Mouse (Mus musculus) embryonic stem cell, embryonic (primary cell): ENCODE measurements at regions not wholly inside any gene's neighbourhood (a gene's known extent, or its start where the extent isn't known, plus 50 kb on each side); places are given as distances from the start of the nearest gene placed in this dataset.

Experiments used
- CTCF ChIA-PET, 4 experiments: fragments of 300-600 bp in 2 of 4; fragments of 350-600 bp in 2 of 4; sonication (Branson Sonifier 250); formaldehyde crosslinking; loops; one replicate each; lab custom pipeline; 2022; ENCODE audit warnings: inconsistent platforms in 2 of 4; lab: Charles Lee
- POLR2A ChIA-PET, 4 experiments: fragments of 300-600 bp in 2 of 4; fragments of 350-600 bp in 2 of 4; sonication (Branson Sonifier 250); formaldehyde crosslinking; loops; one replicate each; lab custom pipeline; 2022; ENCODE audit warnings: antibody characterized with exemption in 4 of 4, inconsistent platforms in 1 of 4; lab: Charles Lee

DNA sequence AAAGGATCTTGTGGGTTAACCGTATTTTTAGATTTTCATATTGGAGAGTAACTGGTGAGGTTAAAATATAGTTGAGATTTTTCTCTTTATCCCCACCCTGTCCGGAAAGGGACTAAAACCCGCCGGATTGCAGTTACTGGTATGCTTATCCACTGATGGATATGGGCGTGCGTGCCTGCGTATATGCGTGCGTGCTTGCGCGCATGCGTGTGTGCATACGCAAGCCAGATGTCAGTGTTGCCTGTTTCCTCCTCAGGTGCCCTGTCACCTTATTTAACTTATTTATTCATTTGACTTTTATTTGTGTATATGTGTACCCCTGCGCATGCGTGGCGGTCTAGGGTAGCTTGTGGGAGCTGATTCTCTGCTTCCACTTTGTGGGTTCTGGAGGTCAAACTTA, 135.2 kb upstream of the Ubr2 start:
- CTCF ChIA-PET = interaction anchor here in 3 of 4 experiments (0.6 to 2.2 kb wide), 4 partner anchors 30 to 107 kb away, joined by 3 to 6 read pairs (median 4); no protein-coding TSS in a partner anchor

DNA sequence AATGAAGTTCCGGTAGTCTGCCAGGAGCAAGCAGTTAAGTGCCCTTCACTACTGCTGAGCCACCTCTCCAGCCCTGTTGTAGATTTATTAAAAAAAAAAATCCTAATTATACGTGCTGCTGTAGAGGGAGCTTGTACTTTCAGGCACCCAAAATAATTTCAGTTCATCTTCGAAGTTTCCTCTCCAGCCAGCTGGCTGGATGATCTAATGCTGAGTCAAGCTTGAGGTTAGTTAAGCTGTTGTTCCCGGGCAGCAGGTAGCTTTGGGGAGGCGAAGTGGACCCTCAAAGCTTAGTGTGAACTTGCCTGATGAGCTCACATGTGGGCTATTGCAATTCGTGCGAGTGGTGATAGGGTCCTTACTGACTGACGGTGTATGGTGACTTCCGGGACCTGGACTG, 134.6 kb upstream of the Ubr2 start:
- POLR2A ChIA-PET = interaction anchor here (0.6 to 2.9 kb wide), 7 partner anchors 10 to 474 kb away, joined by 3 to 14 read pairs (median 4); partner anchors contain the start of gene Tbcc (in 1 of the 4)

More for the DNA sequence above, 135.2 kb upstream of the Ubr2 start:
- POLR2A ChIA-PET = interaction anchor here in 2 of 4 experiments (0.9 to 2.9 kb wide), 4 partner anchors 11 to 776 kb away, joined by 3 to 14 read pairs (median 6); no protein-coding TSS in a partner anchor

DNA sequence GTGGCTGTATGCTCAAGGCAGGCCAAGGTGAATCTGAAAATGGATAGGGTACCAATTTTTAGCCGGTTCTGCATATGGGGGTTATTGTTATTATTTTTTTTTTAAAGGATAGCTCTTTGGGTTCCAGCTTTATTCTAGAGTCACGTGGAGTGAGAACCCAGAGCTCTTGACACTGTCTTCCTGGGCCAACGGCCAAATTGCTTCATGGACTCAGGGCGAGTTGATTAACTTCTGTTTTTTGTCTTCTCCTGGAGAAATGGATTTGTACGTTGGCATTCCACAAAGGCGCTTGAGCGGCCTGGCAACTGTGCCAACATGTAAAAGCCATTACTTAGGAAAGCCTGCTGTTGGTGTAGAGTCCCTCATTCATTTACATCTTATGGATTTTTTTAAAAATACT, 134.1 kb upstream of the Ubr2 start:
- ChIA-PET POLR2A (interaction anchor here in 3 of 4 experiments (0.6 to 1.5 kb wide), 7 partner anchors 11 to 254 kb away, joined by 3 to 6 read pairs (median 4); partner anchors contain the start of gene Tbcc (in 1 of the 3)), CTCF (no interaction called here)

More for the DNA sequence above, 134.6 kb upstream of the Ubr2 start:
- CTCF ChIA-PET = interaction anchor here in 1 of 4 experiments (0.8 to 1.0 kb wide), 2 partner anchors 29 to 106 kb away, joined by 3 to 5 read pairs; no protein-coding TSS in a partner anchor

DNA sequence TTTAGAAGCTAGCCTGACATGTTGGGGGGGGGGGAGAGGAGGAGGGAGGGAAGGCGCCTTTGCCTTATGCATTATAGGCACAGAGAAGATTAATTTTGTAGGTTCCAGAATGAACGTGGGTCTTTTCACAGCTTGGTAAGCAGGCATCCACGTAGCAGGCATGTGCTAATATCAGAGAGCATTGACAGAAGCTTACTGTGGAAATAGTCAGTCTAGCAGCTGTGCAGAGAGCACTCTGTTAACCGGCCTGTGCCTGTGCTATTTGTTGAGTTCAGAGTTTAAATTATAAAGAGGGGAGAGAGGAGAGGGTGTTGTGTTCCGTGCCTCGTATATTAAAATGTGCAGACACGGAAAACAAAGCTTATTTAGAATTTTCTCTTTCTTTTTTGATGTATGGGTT, 133.5 kb upstream of the Ubr2 start:
- POLR2A ChIA-PET = interaction anchor here in 3 of 4 experiments (0.6 to 1.5 kb wide), 9 partner anchors 14 to 253 kb away, joined by 3 to 6 read pairs (median 4); partner anchors contain the start of gene Tbcc (in 1 of the 3)
- CTCF ChIA-PET = no interaction called here

DNA sequence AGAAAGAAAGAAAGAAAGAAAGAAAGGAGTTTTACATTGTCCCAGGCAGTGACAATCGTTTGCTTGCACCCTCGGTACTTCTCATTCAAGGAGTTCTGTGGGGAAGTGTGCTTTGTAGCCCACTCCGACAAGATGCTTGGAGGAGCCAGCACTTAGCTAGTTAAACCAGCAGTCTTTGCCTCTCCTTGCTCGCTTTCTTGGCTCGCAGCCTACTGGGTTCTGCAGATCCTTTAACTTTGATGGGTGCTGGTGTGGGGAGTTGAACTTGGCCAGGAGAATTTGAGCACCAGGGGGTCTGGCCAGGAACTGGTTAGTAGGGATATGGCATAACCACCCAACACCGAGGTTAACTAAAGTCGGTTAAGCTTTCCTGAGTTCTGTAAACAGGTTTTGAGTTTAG, 132.5 kb upstream of the Ubr2 start:
- POLR2A ChIA-PET = interaction anchor here in 2 of 4 experiments (0.5 to 1.9 kb wide), 6 partner anchors 9 to 182 kb away, joined by 3 to 5 read pairs (median 4); no protein-coding TSS in a partner anchor
- CTCF ChIA-PET = no interaction called here

DNA sequence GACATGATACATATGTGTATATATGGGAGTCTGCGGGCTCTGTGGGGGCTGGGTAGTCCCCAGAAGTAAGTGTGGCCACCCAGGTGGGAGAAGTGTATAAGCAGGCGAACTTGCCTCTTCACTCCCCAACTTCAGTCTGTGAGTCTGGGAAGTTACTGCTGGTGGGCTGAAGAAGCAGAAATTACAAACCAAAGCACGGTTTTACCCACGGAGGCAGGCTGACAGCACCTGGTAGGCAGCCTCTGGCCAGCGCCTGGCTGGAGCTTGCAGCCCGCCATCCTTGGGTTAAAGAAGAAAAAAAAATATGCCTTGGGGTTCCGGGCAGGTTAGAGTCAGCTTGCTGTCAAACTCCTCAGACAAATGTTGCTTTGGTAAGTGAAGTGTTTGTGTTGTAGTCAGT, 131.9 kb upstream of the Ubr2 start:
- ChIA-PET CTCF (interaction anchor here in 1 of 4 experiments (0.6 kb wide), 1 partner anchor 88 kb away, joined by 3 read pairs; no protein-coding TSS in a partner anchor), POLR2A (interaction anchor here in 3 of 4 experiments (0.5 to 2.8 kb wide), 15 partner anchors 9 to 429 kb away, joined by 3 to 13 read pairs (median 4); no protein-coding TSS in a partner anchor)

DNA sequence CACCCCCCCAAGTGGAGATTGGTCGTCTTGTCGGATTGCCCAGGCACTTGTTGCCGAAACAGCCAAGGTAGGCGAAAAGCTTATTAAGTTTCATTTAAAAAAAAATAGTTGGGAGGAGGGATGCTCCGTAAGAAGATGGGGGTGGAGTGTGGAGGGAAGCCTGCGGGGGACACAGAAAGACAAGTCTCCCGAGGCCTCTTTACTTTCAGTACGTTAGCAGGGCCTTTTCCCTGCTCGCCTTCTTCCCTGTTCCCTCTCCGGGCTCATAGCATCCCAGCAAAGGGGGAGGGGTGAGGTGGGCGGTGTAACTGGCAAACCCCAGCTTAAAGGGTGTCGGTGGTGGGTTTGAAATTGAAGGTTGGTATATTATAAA, 131.5 kb upstream of the Ubr2 start:
- ChIA-PET CTCF (interaction anchor here in 2 of 4 experiments (0.6 to 1.7 kb wide), 4 partner anchors 26 to 655 kb away, joined by 3 to 4 read pairs (median 4); no protein-coding TSS in a partner anchor), POLR2A (interaction anchor here in 3 of 4 experiments (0.7 to 2.8 kb wide), 22 partner anchors 9 to 596 kb away, joined by 3 to 13 read pairs (median 4); partner anchors contain the start of genes 2310039H08Rik (in 1 of the 3) and Taf8 (in 1 of the 3))

DNA sequence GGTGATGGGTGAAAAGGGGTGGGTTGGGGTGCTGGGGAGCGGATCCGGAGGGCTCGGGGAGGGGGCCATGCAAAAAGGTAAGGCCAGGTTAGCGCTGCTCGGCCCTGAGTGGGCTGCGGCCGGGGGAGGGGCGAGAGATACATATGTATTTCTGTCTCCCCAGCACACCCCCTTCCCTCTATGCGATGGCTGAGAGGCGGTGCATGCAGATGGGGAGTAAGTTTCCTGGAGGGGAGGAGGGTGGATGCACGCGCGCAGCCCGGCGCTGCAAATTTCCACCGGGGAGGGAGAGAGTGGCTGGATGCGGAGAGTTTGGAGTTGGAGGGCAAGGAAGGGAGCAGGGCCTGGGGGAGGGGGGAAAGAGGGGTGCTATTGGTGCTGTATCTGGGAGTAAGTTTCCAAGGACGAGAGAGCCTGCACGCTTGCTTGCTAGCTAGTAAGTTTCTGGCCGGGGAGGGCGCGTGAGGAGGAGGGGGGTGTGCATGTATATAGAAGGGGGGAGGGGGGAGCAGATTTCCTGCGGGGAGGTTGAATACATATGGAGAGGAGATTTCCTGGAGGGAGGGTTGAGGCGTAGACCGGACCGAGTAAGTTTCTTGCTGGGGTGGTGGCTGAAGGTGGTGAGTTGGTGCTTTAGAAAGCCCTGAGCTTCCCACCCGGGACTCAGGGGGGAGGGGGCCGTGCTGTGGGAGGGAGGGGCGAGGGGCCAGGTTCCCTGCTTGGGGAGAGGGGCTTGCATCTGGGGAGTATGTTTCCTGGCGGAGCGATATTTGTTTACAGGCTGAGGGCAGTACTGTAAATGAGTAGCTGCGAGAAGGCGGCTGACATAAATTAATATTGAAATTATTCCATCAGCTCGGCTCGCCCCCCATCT, 130.8 kb upstream of the Ubr2 start:
- POLR2A ChIA-PET = interaction anchor here in 3 of 4 experiments (0.5 to 2.8 kb wide), 66 partner anchors 8 to 1187 kb away, joined by 3 to 13 read pairs (median 3); partner anchors contain the start of genes 2310039H08Rik (in 1 of the 3), Bicral (in 1 of the 3), Ccnd3 (in 1 of the 3) and Ppp2r5d (in 1 of the 3)
- CTCF ChIA-PET = interaction anchor here (0.6 to 1.7 kb wide), 30 partner anchors 11 to 1351 kb away, joined by 3 to 12 read pairs (median 4); partner anchors contain the start of genes Tbcc (in 1 of the 4) and Usp49 (in 1 of the 4)

DNA sequence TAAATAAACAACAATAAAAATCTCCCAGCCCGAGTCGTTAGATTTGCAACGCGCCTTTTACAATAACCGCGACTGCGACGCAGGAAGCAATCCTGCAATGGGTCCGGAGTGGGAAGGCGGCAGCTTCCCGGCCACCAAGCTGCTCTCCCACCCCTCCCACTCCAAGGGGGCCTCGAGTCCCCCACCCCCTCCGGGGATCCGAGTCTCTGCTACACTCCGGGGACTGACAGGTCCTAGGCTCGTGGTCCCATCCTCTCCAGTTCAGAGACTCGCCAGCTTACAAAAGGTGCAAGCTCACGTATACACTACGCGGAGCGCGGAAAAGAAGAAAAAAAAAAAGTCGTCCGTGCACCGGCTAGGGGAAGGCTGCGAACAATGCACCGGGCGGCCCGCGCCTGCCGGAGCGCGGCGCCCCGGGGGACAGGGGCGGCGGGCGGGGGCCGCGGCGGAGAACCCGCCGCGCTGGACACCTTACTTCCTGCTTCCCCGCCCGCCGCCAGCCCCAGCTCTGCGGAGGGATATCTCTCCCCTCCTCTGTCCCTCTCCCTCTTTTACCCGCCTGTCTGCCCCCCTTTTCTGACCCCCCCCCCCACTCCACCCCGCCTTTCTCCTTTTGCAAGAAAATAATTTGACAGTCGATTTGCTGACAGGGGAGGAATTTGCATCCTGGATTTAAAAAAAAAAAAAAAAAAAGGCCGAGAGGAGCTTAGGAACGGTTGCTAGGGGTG, 130.0 kb upstream of the Ubr2 start:
- CTCF ChIA-PET = interaction anchor here (0.6 to 1.8 kb wide), 35 partner anchors 12 to 1352 kb away, joined by 3 to 10 read pairs (median 4); partner anchors contain the start of genes Tbcc (in 1 of the 4) and Usp49 (in 1 of the 4)
- POLR2A ChIA-PET = interaction anchor here in 3 of 4 experiments (0.5 to 2.8 kb wide), 64 partner anchors 8 to 1645 kb away, joined by 3 to 13 read pairs (median 3); partner anchors contain the start of genes 2310039H08Rik (in 1 of the 3), Bicral (in 1 of the 3), Ccnd3 (in 1 of the 3) and Ppp2r5d (in 1 of the 3)

DNA sequence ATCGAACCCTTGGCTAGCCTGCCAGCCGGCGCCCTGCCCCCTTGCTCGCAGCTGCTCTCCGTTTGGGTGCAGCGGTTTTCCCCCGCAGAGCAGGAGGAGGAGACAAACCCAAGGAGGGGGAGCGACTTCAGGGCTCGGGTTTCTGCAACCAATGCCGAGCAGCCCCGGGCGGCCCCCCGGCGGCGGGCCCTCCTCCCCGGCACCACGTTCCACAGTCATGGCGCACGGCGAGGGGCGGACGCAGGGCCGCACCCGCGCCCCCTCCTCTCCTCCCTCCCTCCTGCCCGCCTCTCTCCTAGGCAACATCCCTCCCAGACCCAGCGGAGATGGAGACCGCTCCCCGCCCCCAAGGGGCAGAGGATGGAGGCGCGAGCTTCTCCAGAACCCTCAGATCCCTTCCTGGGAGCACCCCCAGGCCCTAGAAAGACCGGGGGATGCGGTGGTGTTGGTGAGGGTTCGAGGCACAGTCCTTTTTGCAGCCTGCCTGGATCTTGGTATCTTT, 129.4 kb upstream of the Ubr2 start:
- CTCF ChIA-PET = interaction anchor here (0.5 to 1.8 kb wide), 11 partner anchors 21 to 415 kb away, joined by 3 to 9 read pairs (median 4); no protein-coding TSS in a partner anchor

DNA sequence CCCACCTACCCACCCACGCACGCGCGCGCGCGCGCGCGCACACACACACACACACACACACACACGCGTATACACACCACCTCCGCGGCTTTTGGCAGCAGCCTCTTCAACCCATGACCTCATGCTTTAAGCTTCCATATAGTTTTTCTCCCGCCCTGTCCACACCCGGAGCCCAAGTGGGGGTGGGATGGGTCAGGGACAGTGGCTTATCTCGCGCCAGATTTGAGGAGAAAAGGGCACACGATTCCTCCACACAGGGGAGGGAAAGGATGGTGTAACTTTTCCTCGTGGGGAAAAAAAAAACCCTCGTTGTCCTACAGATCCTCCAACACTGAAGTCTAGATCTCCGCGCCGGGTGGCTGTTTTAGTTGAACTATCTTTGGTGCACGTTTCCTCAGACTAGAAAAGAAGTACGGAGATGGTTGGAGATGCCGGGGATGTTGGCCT, 128.8 kb upstream of the Ubr2 start:
- POLR2A ChIA-PET = interaction anchor here in 3 of 4 experiments (0.6 to 2.8 kb wide), 15 partner anchors 8 to 1644 kb away, joined by 3 to 10 read pairs (median 3); no protein-coding TSS in a partner anchor
- CTCF ChIA-PET = interaction anchor here in 3 of 4 experiments (0.5 to 1.8 kb wide), 4 partner anchors 23 to 92 kb away, joined by 3 to 9 read pairs (median 5); no protein-coding TSS in a partner anchor

More for the DNA sequence above, 129.4 kb upstream of the Ubr2 start:
- POLR2A ChIA-PET = interaction anchor here in 3 of 4 experiments (0.6 to 2.8 kb wide), 25 partner anchors 9 to 1645 kb away, joined by 3 to 13 read pairs (median 4); partner anchors contain the start of genes Ppp2r5d (in 1 of the 3) and Ubr2 (in 1 of the 3)

DNA sequence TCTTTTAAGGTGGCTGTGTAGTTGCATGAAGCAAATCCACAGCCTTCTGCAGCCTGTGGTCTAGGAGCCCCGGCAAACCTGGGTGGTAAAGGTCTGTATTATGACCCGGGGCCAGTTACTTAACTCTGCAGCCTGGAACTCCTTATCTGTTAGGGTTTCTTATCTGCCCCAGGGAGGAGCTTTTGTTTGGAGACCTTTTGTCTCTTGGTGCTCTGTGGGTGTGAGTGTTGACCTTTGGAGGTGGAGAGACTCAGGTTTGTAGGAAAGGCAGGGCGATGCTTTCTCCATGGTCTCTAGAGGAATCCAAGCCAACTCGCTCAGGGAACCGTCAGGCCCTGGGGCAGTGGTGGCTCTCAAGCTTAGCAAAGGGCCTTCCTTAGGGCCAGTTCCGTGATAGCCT, 127.8 kb upstream of the Ubr2 start:
- POLR2A ChIA-PET = interaction anchor here in 3 of 4 experiments (0.5 to 2.4 kb wide), 9 partner anchors 9 to 513 kb away, joined by 3 to 8 read pairs (median 3); no protein-coding TSS in a partner anchor

DNA sequence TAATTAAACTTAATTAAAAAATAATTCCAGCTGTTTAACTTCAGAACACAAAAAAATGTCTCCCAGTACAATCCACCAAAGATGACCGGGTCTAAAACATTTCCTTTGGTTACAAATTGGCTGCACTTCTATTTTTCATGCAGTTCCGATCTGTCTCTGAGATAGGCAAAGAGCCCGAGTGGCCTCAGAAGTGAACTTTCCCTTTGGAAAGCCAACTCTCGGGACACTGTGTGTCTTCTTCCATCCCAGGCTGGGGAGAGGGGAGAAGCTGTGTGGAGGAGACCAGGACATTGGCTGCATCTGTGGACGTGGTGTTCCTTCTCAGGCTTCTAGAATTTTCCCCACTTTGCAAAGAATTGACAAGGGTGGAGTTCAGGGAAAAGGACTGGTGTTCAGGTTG, 125.0 kb upstream of the Ubr2 start:
- CTCF ChIA-PET = interaction anchor here in 1 of 4 experiments (0.7 kb wide), 1 partner anchor 20 kb away, joined by 3 read pairs; no protein-coding TSS in a partner anchor
- POLR2A ChIA-PET = no interaction called here

More for the DNA sequence above, 127.8 kb upstream of the Ubr2 start:
- CTCF ChIA-PET = interaction anchor here in 1 of 4 experiments (1.9 kb wide), 1 partner anchor 23 kb away, joined by 5 read pairs; no protein-coding TSS in a partner anchor

DNA sequence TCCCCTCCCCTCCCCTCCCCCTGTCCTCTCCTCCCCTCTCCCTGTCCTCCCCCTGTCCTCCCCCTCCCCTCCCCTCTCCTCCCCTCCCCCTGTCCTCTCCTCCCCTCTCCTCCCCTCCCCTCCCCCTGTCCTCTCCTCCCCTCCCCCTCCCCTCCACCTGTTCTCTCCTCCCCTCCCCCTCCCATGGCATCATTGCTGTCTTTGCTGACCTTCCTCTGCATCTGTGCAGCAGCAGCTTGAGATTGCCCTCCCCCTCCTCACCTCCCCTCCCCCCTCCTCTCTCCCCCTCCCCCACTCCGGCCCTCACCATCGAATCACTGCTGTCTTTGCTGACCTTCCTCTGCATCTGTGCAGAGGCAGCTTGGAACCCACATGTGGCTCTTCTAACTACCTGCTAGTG, 123.4 kb upstream of the Ubr2 start:
- ChIA-PET POLR2A (interaction anchor here in 1 of 4 experiments (1.0 kb wide), 1 partner anchor 18 kb away, joined by 3 read pairs; no protein-coding TSS in a partner anchor), CTCF (interaction anchor here in 1 of 4 experiments (0.5 kb wide), 1 partner anchor 176 kb away, joined by 3 read pairs; no protein-coding TSS in a partner anchor)

DNA sequence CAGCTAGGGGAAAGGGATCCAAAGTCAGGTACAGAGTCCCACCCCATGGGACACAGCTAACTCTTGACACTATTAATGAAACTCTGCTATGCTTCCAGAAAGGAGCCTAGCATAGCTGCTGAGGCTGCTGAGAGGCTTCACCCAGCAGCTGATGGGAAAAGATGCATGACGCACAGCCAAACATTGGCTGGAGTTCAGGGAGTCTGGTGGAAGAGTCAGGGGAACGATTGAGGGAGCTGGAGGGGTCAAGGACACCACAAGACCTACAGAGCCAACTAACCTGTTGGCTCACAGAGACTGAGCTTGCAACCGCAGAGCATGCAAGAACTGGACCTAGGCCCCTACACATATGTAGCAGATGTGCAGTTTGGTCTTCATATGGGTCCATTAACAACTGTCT, 117.2 kb upstream of the Ubr2 start:
- POLR2A ChIA-PET = interaction anchor here in 1 of 4 experiments (0.6 to 0.9 kb wide), 2 partner anchors 51 to 275 kb away, joined by 3 to 4 read pairs; no protein-coding TSS in a partner anchor
- CTCF ChIA-PET = interaction anchor here in 3 of 4 experiments (0.6 to 2.6 kb wide), 4 partner anchors 12 to 203 kb away, joined by 3 to 13 read pairs (median 6); no protein-coding TSS in a partner anchor

DNA sequence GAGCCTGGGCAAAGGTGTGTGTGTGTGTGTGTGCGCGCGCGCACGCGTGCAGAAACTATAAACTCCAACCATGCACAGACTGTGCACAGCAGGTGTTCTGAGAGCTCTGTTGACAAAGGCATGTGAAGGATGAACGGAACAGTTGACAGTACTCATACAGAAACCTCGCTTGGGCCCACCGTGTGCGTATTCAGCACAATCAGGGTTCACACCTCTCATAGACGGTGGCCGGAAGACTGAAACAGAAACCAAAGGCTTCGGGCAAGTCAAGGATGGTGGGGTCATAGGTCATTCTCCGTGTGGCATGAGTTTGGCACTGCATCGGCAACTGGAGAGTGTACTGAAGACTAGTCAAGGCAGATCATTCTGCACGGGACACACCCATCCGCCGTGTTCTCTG, 113.2 kb upstream of the Ubr2 start:
- CTCF ChIA-PET = interaction anchor here in 2 of 4 experiments (0.6 to 1.0 kb wide), 3 partner anchors 10 to 398 kb away, joined by 3 to 17 read pairs (median 3); no protein-coding TSS in a partner anchor
- POLR2A ChIA-PET = interaction anchor here in 2 of 4 experiments (0.6 to 1.0 kb wide), 4 partner anchors 9 to 24 kb away, joined by 3 to 4 read pairs (median 3); no protein-coding TSS in a partner anchor
